Mouse (Mus musculus): ENCODE data around the gene Dab1. TPM values are rescaled to one million over a fixed set of nuclear protein-coding genes. Genes with fewer than 3 reads are reported as not detected.

The Dab1 gene
- total and polyA plus RNA-seq, 2 experiments from 2014 or later: 47.9 to 109 TPM

- Histone ChIP-seq H3K27me3 (ENCODE audit: insufficient read depth, low read length) (no peaks in the 10 kb centered on the region), H3K27ac (ENCODE audit: low read depth, low read length) (no peak overlapping the region), H3K9me3 (ENCODE audit: low read length) (no peaks in the 10 kb centered on the region), H3K4me2 (ENCODE audit: low read depth, low read length, poor library complexity, severe bottlenecking) (no peak overlapping the region), H3K4me1 (ENCODE audit: insufficient read depth, low read length) (no peaks in the 10 kb centered on the region), H3K36me3 (ENCODE audit: insufficient read depth, low read length) (no peaks in the 10 kb centered on the region), H3K4me3 (ENCODE audit: low read depth, low read length) (no peak overlapping the region), H3K9ac (replicated peaks; ENCODE audit: low read length, poor library complexity, severe bottlenecking) (no peak overlapping the region)
- 87% methylated on average over 3 of the region's 3 CpGs for WGBS
- TF ChIP-seq CTCF (IDR thresholded peaks at IDR 0.05): no peak
- ATAC-seq (ENCODE audit: low FRiP score) (no peak), DNase-seq (ENCODE audit: low spot score) (no peak)
Measured at GRCm38 (mm10) chr4:104669406-104669805, 1050.2 kb downstream of the Dab1 start.

GRCm38 (mm10) chr4:104670741-104671140 is 1051.6 kb downstream of the Dab1 start:
- Histone ChIP-seq H3K9ac (replicated peaks; ENCODE audit: low read length, poor library complexity, severe bottlenecking) (no peak overlapping the region), H3K36me3 (ENCODE audit: insufficient read depth, low read length) (no peaks in the 10 kb centered on the region), H3K27ac (ENCODE audit: low read depth, low read length) (no peak overlapping the region), H3K27me3 (ENCODE audit: insufficient read depth, low read length) (no peaks in the 10 kb centered on the region), H3K4me2 (ENCODE audit: low read depth, low read length, poor library complexity, severe bottlenecking) (no peak overlapping the region), H3K9me3 (ENCODE audit: low read length) (no peaks in the 10 kb centered on the region), H3K4me3 (ENCODE audit: low read depth, low read length) (no peak overlapping the region), H3K4me1 (ENCODE audit: insufficient read depth, low read length) (no peaks in the 10 kb centered on the region)
- TF ChIP-seq CTCF (IDR thresholded peaks at IDR 0.05): no peak
- ATAC-seq (ENCODE audit: low FRiP score): no peak
- no peak for DNase-seq (ENCODE audit: low spot score)

GRCm38 (mm10) chr4:104673317-104673716 is 1054.2 kb downstream of the Dab1 start:
- Histone ChIP-seq H3K27me3 (ENCODE audit: insufficient read depth, low read length) (no peaks in the 10 kb centered on the region), H3K9me3 (ENCODE audit: low read length) (no peaks in the 10 kb centered on the region), H3K9ac (replicated peaks; ENCODE audit: low read length, poor library complexity, severe bottlenecking) (no peak overlapping the region), H3K36me3 (ENCODE audit: insufficient read depth, low read length) (no peaks in the 10 kb centered on the region), H3K4me2 (ENCODE audit: low read depth, low read length, poor library complexity, severe bottlenecking) (no peak overlapping the region), H3K4me1 (ENCODE audit: insufficient read depth, low read length) (no peaks in the 10 kb centered on the region), H3K27ac (ENCODE audit: low read depth, low read length) (no peak overlapping the region), H3K4me3 (ENCODE audit: low read depth, low read length) (no peak overlapping the region)
- DNase-seq (ENCODE audit: low spot score) (no peak), ATAC-seq (ENCODE audit: low FRiP score) (no peak)
- WGBS: 81% methylated on average over 3 of the region's 3 CpGs
- no peak for TF ChIP-seq CTCF (IDR thresholded peaks at IDR 0.05)

- no peak for DNase-seq (ENCODE audit: low spot score)
- Histone ChIP-seq H3K27ac (ENCODE audit: low read depth, low read length) (no peak overlapping the region), H3K4me1 (ENCODE audit: insufficient read depth, low read length) (no peaks in the 10 kb centered on the region), H3K4me3 (ENCODE audit: low read depth, low read length) (no peak overlapping the region), H3K36me3 (ENCODE audit: insufficient read depth, low read length) (no peaks in the 10 kb centered on the region), H3K9ac (replicated peaks; ENCODE audit: low read length, poor library complexity, severe bottlenecking) (no peak overlapping the region), H3K27me3 (ENCODE audit: insufficient read depth, low read length) (no peaks in the 10 kb centered on the region), H3K4me2 (ENCODE audit: low read depth, low read length, poor library complexity, severe bottlenecking) (no peak overlapping the region), H3K9me3 (ENCODE audit: low read length) (no peaks in the 10 kb centered on the region)
- no peak for TF ChIP-seq CTCF (IDR thresholded peaks at IDR 0.05)
- WGBS: 88% methylated on average over 5 of the region's 5 CpGs
- ATAC-seq (ENCODE audit: low FRiP score): no peak
Measured at GRCm38 (mm10) chr4:104674706-104675105, 1055.5 kb downstream of the Dab1 start.

- TF ChIP-seq CTCF (IDR thresholded peaks at IDR 0.05): no peak
- ATAC-seq (ENCODE audit: low FRiP score): no peak
- no peaks in the 10 kb centered on the region for H3K27me3 ChIP-seq (ENCODE audit: insufficient read depth, low read length)
- no peak for DNase-seq (ENCODE audit: low spot score)
- no peak overlapping the region for H3K4me2 ChIP-seq (ENCODE audit: low read depth, low read length, poor library complexity, severe bottlenecking)
- H3K9me3 ChIP-seq (ENCODE audit: low read length): no peaks in the 10 kb centered on the region
- H3K9ac ChIP-seq (replicated peaks; ENCODE audit: low read length, poor library complexity, severe bottlenecking): no peak overlapping the region
- WGBS: 85% methylated on average over 7 of the region's 7 CpGs
- no peak overlapping the region for H3K4me3 ChIP-seq (ENCODE audit: low read depth, low read length)
- no peak overlapping the region for H3K27ac ChIP-seq (ENCODE audit: low read depth, low read length)
- H3K4me1 ChIP-seq (ENCODE audit: insufficient read depth, low read length): no peaks in the 10 kb centered on the region
- H3K36me3 ChIP-seq (ENCODE audit: insufficient read depth, low read length): no peaks in the 10 kb centered on the region
Measured at GRCm38 (mm10) chr4:104678234-104678633, 1059.1 kb downstream of the Dab1 start.

- Histone ChIP-seq H3K4me1 (ENCODE audit: insufficient read depth, low read length) (no peaks in the 10 kb centered on the region), H3K4me3 (ENCODE audit: low read depth, low read length) (no peak overlapping the region), H3K4me2 (ENCODE audit: low read depth, low read length, poor library complexity, severe bottlenecking) (no peak overlapping the region), H3K27ac (ENCODE audit: low read depth, low read length) (no peak overlapping the region), H3K9me3 (ENCODE audit: low read length) (no peaks in the 10 kb centered on the region), H3K27me3 (ENCODE audit: insufficient read depth, low read length) (no peaks in the 10 kb centered on the region), H3K9ac (replicated peaks; ENCODE audit: low read length, poor library complexity, severe bottlenecking) (no peak overlapping the region), H3K36me3 (ENCODE audit: insufficient read depth, low read length) (no peaks in the 10 kb centered on the region)
- TF ChIP-seq CTCF (IDR thresholded peaks at IDR 0.05): no peak
- ATAC-seq (ENCODE audit: low FRiP score) (no peak), DNase-seq (ENCODE audit: low spot score) (no peak)
- WGBS: 83% methylated on average over 4 of the region's 4 CpGs
Measured at GRCm38 (mm10) chr4:104680475-104680874, 1061.3 kb downstream of the Dab1 start.
